Mouse (Mus musculus): ENCODE measurements around the gene Rtl8c.
"Not testable (repeated sequence)": the region's sequence is repeated elsewhere in the genome, so short reads cannot be mapped to it uniquely, and the experiment has no call there.

Gene Rtl8c

GRCm38 (mm10) chrX:53607242-53608121, at the start of gene Rtl8c:
Gene Rtl8c (plus strand): TSS chrX:53608032.
- peak; percentile 72 to 80 for DNase-seq (ENCODE audit: low spot score in 2 of 2)

GRCm38 (mm10) chrX:53579311-53579710, 28.5 kb upstream of the Rtl8c start:
- no peak for DNase-seq (ENCODE audit: low spot score in 2 of 2)

DNA sequence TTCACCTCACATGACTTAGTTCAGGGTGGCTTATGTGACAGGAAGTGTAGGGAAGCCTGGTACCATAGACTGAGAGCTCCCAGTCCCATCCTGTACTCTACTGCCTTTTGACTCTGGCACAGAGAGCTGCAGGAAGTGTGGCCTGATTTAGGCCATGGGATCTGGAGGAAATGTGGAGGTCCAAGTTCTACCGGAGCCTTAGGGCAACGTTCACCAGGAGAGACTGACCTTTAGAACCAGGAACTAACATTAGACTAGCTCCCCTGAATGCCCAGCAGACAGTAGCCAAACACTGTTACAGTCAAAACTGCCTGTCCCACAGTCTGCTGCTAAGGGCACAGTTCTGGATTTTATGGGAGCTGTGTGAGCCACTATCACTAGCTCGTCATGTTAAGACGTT, 26.4 kb upstream of the Rtl8c start:
- DNase-seq (ENCODE audit: low spot score in 2 of 2) = not testable (repeated sequence)

DNA sequence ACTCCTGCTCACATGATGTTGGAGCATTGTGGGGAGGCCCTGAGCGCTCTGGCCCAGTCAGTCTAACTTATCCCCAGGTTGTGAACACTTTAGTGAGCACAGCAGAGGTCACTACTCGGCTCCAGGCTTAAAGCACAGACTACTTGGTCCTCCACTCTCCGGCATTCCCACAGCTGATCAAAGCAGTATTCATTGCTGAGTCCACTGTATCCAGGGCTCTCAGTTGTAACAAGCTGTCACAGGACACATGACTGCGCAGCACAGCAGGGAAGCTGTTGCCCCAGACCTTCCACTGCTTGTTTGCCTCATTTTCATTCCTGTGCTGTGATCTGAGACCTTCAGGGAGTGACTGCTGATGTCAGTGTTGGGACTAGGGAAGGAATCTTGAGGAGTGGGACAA, 24.4 kb upstream of the Rtl8c start:
- not testable (repeated sequence) for DNase-seq (ENCODE audit: low spot score in 2 of 2)

- peak; percentile 67 to 79 for DNase-seq (ENCODE audit: low spot score in 2 of 2)
These were observed 7.8 kb upstream of the Rtl8c start for GRCm38 (mm10) chrX:53599993-53600392.

GRCm38 (mm10) chrX:53606176-53606575, 1.7 kb upstream of the Rtl8c start:
- DNase-seq (ENCODE audit: low spot score in 2 of 2) = not testable (repeated sequence)

DNA sequence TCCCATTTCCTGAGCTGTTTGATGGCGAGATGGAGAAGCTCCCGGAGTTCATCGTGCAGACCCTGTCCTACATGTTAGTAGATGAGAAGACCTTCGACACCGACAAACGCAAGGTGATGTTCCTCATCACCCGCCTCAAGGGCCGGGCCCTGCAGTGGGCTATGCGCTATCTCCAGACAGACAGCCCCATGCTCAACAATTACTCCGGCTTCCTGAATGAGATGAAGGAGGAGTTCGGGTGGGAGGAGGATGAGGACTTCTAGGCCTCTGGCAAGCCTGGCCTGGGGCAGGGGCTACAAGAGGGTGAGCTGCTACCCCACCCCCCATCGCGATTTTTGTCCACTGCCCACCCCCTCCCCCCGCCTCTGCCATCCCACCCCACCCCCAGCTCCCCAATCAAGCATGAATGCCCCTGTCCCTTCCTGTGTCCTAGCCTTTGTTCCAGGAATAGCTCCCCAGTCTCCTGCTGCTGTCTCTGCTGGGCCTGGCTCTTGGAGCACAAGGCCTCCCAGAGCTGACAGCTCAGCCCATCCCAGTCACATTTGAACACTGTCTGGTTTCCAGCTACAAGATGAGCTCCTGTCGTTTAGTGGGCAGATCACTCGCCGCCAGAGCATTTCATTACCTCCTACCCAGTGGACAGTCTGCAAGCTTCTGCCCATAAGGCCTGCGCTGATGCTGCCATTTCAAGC, 436 bp downstream of the Rtl8c start:
- peak; percentile 4 to 15 for DNase-seq (ENCODE audit: low spot score in 2 of 2)

- DNase-seq (ENCODE audit: low spot score in 2 of 2) = not testable (repeated sequence)
These were observed 1.0 kb downstream of the Rtl8c start, which contains the start of gene Gm14597 for GRCm38 (mm10) chrX:53608879-53609278. Gene Gm14597 (minus strand): TSS chrX:53608979.

- peak; percentile 75 to 85 for DNase-seq (ENCODE audit: low spot score in 2 of 2)
These were observed 2.7 kb downstream of the Rtl8c start for GRCm38 (mm10) chrX:53610571-53610970.

GRCm38 (mm10) chrX:53611395-53611794, 3.6 kb downstream of the Rtl8c start:
- DNase-seq (ENCODE audit: low spot score in 2 of 2) = not testable (repeated sequence)

DNA sequence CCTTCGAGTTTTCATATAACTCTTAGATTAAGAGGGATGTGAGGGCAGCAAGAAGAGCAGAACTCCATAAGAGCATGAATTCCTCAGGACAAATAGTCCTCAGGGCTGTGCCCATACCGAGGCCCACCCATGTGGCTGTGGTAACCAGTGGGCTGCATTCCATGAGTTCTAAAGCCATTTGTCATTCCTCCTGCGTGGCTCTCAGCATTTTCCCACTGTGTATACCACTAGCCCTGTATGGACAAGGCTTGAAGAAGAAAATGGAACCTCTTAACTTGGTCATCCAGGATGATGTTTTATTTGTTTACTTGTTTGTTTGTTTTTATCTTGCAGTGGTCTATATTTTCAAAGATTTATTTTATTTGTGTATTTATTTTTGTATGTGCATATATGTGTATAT, 30.3 kb downstream of the Rtl8c start:
- not testable (repeated sequence) for DNase-seq (ENCODE audit: low spot score in 2 of 2)

- not testable (repeated sequence) for DNase-seq (ENCODE audit: low spot score in 2 of 2)
These were observed 34.8 kb downstream of the Rtl8c start for GRCm38 (mm10) chrX:53642604-53642979.

DNA sequence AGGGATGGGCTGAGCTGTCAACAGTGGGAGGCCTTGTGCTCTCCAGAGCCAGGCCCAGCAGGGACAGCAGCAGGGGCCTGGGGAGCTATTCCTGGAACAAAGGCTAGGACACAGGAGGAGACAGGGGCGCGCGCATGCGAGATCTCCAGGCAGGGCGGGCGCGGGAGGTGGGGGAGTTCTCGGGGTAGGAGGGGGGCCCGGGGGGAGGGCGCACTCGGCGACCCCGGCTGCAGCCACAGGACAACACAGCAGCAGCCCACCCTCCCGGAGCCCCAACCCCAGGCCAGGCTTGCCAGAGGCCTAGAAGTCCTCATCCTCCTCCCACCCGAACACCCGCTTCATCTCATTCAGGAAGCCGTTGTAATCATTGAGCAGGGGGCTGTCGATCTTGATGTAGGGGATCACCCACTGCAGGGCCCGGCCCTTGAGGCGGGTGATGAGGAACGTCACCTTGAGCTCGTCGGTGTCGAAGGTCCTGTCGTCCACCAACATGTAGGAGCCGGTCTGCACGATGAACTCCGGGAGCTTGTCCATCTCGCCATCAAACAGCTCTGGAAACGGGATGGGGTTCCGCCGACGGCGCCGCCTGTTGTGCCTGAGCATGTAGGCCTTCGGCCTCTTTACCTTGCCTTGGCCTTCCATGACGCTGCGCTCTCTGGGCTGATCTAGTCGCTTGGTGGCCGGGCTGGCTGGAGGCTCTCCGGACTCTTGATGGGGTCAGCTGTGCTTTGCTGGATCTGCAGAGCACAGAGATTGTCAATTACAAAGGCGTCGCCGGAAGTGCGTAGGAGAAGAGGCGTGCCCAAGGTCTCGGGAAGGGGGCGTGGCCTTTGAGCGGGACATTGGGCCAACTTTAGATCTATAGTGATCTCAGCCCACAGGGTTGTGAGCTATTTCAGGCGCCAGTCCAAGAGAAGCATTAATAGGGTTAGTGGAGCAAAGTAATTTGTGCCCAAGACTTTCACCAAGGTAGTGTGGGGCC, 35.4 kb downstream of the Rtl8c start, which contains the start of gene Rtl8a:
TSS of gene Rtl8a (minus strand) at position 703 of the 982 bp plus-strand sequence.
- peak; percentile 60 to 71 for DNase-seq (ENCODE audit: low spot score in 2 of 2)

- no peak for DNase-seq (ENCODE audit: low spot score in 2 of 2)
These were observed 38.1 kb downstream of the Rtl8c start for GRCm38 (mm10) chrX:53645885-53646284.

DNA sequence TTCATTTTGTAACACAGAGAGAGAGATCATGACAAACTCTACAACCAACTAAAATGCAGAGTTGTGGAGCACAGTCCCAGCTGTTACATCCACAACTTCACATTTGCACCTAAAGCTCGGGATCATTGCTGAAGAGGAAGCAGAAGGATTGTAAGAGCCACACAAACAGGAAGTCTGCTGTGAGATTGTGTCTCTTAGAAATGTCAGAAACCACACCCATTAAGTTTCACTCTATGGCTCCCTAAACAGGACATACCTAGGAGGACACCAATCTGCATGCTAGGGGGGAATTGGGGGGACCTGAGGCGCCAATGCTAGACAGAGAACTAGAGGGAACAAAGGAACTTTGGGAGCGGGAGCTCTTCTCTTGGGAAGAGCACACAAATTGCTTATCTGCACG, 45.1 kb downstream of the Rtl8c start:
- DNase-seq (ENCODE audit: low spot score in 2 of 2) = not testable (repeated sequence)
